Mouse (Mus musculus) CD8-positive naive resting alpha-beta T cell, adult 2 months (primary cell): Measurements from ENCODE around the gene Lactb.

Source experiments
- DNase-seq, 2 experiments: peaks; one replicate each; pipeline ENCODE4 v3.0.0; 2022; ENCODE audit warnings: low read depth in 2 of 2, low spot score in 2 of 2

The Lactb gene

DNA sequence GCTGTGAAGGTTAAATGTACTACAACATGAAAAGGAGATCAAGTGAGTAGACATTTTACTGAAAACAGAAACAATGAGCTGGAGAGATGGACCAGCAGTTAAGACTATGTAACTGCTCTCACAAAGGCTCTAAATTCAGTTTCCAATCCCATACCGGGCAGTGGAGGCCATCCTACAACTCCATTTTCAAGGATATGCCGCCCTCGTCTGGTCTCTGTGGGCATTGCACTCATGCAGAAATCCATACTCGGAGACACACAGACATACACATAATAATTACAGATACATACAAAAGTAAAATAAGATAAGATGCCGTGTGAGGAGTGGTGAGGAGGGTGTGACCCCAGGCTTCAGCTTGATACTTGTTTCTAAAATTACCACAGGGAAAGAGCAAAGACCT lies 5.2 kb upstream of the Lactb start:
- peak; percentile 66 to 76 for DNase-seq

DNA sequence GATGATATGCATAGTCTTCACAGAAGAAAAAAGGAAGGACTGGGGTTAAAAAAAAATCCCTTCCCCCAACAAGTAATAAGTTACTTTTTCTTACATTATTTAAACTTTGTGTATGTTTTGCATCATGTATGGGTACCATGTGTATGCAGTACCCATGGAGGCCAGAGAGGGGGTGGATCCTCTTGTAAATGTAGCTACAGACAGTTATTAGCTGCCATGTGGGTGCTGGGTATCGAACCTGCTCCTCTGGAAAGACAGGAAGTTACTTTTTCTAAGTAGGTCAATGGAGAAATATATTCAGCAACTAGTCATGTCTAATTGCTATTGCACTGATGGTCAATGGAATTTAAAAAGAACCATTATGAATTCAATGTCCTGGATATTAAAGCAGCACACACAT lies 3.2 kb upstream of the Lactb start:
- no peak for DNase-seq

DNA sequence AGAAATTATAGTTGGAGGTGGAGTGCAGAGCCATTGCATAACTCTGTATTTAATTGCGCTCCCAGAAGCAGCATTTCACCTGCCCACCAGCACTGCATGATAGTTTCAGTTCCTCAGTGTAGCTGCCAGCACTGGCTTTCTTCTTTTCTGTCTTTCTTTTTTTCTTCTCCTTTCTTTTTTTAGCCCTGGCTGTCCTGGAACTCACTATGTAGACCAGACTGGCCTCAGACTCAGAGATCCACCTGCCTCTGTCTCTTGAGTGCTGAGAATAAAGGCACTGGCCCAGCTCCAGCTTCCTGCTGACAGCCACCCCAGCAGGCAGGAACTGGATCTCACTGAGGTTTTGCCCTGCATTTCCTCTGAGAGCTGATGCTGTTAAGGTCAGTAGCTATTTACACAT lies 2.7 kb upstream of the Lactb start:
- DNase-seq, result no peak

DNA sequence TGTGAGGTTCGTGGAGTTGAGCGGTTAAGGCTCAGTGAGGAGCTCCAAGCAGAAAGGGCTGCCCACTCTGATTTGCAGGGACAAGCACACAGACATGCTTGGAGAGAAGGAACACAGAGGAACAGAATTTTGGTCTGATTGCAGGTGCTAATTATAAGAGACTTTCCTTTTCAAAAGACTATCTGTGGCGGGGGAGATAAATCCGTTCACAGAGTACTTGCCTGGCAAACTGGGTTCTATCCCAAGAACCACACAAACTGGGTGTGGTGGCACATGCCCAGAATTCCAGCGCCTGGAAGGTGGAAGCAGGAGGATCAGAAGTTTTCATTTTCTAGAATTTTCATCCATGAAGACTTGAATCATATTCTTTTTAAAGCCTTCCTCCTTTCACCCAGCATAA lies 1.8 kb upstream of the Lactb start:
- no peak for DNase-seq

DNA sequence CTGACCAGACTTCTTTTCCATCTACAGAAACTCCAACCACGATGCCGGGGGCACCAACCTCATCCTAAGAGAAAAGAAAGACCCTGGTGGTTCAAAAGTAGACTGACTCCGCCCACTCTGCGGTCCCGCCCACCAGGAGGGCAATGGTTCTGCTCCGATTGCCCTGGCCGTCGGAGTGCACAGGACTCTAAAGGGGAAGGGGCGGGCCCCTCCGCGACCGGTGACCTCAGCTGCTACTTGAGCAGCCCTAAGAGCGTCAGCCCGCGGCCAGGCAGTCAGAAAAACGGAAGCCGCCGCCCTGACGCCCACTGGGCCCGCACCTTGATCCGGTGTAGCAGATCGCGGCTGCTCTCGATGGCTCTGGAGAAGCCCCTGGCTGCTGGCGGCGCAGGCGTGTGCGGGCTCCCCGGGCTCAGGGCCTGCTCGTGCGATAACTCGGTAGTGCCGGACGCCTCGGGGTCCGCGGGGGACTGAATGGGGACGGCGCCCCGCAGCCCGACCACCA lies 511 bp downstream of the Lactb start:
- DNase-seq, result peak; percentile 59 to 73

DNA sequence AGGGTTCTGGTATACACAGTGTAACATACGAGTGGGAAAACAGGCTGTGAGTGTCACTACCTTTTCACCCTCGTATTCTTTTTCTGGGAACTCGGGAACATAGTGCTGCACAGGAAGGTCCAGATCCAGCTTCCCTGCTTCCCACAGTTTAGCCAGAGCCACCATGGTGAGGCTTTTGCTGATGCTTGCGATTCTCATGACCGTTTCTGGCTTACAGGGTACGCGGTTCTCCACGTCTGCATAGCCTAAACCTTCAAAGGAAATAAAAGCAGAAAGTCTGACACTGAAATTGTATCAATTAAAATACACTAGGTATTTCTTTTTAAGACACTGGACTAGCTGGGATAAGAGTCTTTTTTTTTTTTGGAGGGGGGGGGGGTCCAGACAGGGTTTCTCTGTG lies 4.2 kb downstream of the Lactb start:
- DNase-seq, result no peak

DNA sequence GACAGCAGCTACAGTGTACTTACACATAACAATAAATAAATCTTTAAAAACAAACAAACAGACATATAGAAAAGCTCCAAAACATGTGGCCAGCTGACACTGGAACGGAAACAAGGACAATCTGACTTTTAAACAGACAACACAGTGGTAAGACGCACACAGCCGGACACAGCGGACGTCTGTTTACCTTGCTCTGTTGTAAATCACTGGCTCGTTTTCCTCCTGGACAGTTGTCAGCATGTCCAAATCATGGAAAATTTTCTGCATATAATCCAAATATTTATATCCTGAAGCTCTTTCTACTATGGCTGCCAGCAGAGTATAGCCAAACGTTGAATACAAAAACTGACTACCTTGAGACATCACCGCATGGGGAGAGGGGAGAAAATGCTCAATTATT lies 7.8 kb downstream of the Lactb start:
- no peak for DNase-seq

DNA sequence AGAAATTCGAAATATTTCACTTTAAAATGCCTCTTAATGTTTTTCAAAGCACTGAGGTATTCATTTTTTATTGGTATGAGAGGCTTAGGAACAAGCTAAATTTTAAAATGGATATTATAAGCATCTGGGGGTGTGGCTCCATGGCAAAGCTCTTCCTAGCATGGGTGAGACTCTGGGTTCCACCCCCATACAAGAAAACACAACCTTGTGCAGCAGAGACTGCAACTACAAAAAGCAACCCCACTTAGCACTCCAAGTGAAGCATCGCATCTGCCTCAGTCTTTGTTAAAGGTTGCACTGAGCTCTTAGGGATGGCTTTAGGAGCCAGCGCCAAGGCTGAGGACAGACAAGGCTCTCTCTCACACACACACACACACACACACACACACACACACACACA lies 13.8 kb downstream of the Lactb start:
- DNase-seq, result no peak

DNA sequence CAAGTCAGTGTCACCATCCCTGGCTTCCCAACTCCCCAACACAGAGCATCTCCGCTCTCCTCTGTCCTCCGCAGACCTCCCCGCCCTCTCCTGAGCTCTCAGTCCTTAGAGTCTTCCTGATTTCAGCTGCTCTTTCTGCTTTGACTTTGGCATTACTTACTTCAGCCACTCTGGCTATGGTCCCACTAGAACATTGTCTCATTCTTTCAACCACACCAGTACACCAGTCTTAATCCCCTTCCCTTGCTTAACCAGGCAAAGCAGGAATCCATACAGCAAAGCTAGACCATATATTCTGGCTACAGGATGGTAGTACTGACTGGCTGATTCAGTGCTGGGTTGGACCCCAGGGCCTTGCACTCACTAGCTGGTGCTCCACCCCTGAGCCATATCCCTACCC lies 17.8 kb downstream of the Lactb start:
- no peak for DNase-seq

DNA sequence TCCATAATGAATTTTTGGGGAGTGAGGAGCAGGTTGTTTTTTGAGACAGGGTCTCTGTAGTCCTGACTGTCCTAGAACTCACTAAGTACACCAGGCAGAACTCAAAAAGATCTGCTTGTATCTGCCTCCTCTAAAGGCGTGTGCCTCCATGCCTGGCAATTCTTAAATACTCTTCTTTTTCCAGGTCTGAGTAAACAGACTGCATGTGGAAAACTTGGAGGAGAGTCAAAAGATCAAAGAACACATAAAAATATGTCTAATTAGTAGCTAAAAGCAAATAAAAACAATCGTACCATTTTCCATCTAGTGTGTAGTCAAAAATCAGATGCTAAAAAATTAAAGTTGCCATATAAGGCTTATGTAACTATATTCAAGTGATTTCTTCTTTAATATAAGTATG lies 22.4 kb downstream of the Lactb start:
- DNase-seq, result no peak

DNA sequence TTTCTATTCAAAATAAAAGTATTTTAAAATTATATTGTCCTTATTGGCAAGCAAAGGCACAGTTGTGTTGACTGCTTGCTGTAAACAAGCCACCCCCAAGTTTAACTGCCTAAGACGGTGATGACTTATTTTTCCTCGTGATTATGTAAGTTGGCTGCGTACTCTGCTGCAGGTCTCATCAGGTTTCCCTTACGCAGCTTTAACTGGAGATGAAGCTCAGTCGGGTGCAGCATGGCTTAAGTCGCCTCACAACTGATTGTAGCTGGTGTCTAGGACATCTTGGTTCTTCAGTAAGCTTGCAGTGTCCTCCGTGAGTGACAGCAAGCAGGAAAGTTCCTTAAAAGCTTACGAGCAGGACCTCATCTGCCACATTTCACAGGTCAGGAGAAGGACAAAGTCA lies 23.0 kb downstream of the Lactb start:
- DNase-seq, result no peak

DNA sequence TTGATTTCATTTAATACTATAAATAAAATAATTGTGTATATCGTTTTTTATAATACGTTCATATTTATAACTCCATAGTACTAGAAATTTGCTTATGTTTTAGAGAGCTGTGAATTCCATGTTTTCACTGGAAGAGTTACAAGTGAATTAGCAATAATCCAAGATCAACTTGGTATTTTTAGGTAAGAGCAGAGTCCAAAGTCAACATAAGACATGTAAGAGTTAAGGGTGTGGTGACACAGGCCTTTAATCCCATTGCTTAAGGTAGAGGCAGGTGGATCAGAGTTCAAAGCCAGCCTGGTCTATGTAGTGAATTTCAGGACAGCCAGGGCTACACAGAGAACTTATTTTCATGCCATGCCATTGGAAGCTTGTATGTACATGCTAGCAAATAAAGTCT lies 26.7 kb downstream of the Lactb start:
- DNase-seq, result no peak

DNA sequence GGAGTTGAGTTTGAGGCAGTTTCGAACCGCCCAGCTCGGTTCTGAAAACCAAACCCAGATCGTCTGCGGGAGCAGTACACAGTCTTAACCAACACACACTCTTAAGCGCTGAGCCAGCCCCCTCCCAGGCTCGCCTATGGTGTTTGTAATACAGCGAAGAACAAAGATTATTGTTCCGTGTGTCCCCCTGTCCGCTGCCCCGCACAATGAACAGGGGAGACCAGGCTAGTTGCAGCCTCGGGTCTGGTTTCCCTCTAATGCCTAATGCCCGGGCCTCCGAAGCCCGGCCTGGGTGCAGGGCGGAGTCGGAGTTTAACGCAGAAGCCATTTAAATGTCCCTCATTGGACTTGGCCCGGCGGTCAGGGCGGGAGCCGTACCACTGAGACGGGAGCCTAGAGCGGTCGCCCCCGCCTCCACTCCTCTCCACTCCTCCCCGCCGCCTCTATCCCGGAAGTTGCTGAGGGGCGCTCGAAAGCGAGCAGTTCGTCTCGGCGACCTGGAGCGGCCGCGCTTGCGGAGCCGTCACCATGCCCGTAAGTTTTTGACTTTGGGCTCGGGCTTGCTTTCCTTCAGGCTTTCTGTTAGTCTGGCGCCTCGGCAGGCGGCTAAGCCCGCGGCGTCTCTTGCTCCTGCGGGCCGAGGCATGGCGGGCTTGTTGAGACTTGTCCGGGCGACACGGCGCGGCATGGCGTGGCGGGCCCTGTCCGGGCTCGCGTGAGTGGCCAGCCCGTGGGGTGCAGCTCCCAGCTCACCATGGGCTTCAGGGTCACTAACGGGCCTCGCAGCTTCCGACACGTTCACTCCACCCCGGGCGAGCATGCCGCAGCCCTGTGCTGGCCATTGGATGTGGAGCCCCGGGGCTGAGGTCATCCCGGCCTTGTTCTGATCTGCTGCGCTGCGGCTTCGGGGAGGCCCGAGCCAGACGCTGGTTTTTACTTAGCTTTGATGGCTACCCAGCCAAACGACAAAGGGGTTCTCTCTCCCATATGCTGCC lies 29.3 kb downstream of the Lactb start, which contains the start of gene Rps27l:
Gene Rps27l (plus strand): TSS at position 440 of the 995 bp plus-strand sequence.
- peak; percentile 87 to 89 for DNase-seq

DNA sequence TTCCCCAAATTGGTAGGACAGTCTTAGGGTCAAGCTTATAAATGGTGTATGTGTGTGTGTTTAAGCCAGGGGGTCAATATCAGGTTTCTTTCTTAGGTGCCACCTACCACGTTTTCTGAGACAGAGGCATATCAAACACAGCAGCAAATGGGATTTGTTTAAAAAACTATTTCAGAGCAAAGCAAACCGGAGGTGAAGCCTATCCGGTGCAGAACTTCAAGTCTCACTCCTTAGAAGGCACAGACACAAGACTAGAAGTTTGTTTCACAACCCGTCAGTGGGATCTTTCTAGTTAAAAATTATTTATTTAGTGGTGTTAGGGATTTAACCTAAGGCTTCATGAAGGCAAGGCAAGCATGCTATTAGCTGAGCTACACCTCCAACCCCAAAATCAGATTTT lies 30.1 kb downstream of the Lactb start:
- DNase-seq, result no peak

DNA sequence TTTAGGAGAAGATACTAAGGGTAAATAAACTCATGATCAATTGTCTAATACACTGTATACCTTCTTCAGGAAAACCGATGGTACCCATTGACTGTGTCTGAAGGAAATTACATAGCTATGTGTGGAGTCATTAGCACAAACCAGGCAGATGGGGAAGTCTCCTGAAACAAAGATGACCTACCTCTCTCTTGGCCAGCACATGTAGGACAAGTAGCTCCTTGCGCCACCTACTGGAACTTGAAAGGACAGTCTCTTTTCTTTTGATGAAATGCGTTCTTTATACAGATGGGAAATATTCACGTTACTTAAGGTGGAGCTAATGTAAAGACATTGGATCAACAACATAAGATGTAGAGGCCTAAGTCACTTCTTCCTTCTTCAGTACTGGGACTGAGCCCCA lies 36.4 kb downstream of the Lactb start:
- peak in 1 of 2 experiments; percentile 59 for DNase-seq

DNA sequence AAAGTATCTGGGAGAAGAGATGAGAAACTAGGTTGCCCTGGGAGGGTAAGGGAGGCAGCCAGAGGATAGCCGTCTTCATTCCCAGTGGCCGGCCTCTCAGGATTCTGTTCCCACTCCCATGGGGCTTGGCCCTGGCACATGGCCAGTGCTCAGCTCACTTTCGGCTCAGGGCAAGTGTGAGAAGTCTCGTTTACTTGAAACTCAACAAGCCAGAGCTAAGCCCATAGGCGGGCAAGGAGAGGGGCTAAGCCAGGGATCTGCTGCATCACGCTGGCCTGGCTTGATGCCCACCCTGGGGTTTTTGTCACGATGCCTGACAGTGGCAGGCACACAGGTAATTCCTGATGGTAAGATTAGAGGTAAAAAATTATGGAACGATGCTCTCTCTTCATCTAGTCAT lies 37.8 kb downstream of the Lactb start:
- no peak for DNase-seq

DNA sequence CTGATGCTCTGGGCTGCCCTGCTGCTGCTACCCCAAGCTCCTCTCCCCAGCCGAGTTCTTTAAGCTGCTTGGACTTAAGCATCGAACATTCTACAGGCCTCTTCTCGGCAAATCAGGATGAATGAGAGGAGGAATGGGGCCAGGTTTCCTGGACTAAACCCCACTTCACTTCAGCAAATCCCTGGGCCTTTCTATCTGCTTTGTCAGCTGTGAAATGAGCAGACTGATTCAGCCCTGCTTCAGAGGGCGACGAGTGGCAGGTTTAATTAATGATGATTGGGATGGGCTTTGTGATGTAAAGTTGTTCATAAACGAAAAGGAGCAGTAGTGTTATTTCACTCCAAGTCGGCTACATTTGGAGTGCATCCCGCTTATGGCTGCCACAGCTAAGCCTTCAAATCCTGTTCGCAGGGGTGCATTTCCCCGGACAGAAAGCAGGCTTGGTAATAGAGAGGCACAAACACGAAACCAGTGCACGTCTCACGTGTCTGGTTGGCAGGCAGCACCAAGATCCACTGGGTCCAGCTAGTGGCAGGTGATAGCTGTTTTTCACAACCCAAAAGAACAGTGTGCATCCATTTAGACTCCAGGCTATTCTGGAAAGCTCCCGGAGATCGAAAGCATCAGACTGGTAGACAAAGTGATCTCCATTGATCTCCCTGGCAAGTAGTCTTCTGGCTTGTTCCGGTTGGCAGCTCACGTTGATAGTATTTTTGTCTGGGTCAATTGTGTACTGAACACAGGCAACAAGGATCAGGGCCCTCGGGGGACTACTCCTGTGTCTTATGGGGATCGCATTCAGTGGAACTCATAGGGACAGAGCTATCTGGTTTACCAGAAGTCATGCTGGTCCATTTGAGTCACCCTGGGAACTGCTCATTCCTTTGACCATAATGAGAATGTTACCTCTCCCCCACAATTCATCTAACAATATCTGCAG lies 41.1 kb downstream of the Lactb start:
- DNase-seq, result no peak

DNA sequence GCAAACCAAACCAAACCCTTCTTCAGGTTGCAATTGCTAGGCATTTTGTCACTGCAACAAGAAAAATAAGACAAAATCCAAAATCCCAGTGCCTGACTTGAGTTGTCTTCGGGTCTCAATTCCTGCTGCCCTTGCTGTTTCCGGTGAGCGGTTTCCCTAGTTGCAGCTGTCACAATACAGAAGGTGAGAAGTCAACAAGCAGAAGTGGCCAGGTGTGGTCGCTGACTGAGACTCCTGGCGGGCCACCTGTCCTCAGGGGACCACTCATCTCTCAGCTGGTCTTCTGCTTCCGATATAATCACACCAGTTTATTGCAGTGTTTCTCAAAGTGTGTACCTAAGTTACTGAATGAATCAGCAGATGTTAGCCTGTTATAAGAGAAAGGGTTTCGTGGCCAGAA lies 44.9 kb downstream of the Lactb start:
- DNase-seq, result no peak

DNA sequence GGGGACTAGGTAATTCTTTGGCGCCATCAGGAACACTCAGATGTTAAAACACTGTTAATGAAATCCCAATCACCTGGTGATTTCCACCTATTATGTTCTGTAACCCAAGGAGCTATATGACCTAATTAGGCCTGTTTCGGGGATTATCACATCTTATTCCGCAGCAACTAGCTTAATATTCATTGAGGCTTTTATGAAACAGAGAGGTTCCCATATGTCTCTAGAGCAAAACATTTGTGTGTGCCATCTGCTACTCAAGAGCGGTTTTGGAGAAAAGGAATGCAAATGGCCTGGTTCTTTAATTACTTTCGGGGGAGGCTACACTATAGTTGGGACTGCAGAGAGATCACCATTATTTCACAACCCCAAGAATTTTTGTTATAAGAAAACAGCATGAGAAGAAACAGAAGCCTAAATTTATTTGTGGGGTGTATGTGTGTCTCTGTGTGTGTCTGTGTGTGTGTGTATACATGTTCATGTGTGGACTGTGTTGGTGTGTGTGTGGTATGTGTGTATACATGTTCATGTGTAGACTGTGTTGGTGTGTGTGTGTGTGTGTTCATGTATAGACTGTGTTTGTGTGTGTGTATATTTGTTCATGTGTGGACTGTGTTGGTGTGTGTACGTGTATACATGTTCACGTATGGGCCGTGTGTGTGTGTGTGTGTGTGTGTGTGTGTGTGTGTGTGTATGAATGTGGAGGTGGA lies 47.4 kb downstream of the Lactb start:
- no peak for DNase-seq

DNA sequence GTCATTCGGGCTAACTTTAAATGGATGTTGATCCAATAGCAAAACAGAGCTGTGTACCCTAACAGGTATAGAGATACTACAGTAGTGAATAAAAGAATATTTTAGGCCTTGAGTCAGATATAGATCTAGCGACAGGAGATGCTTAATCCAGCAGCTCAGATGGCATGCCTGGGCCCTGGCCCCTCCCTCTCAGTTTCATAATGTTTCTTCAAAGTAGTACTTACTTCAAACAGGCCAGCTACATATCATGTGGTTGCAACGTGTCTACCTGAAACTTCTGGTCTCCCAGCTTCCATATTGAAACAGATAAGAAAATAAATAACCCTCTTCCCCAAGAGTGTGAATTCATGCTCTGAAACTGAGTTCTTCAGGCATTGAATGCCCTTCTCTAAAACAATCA lies 49.4 kb downstream of the Lactb start:
- no peak for DNase-seq

DNA sequence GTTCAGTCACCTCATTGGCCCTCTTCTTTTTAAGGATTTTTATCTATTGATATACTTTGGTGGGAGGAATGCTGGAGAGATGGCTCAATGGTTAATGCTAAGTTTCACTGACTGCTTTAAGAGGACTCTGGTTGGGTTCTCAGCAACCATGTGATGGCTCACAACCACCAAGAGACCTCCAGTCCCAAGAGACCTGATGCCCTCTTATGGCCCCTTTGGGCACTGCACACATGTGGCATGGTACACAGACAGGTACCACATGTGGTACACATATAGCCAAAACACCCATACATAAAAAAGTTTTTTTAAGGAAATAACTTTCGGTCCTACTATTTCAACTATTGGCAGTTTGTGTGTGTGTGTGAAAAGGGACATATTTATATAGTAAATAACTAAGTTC lies 53.2 kb downstream of the Lactb start:
- DNase-seq, result peak in 1 of 2 experiments; percentile 51
